Mouse (Mus musculus) layer of hippocampus, adult 9-10 months (tissue): ENCODE data around the gene Nhlh2.

Experiments used
- DNase-seq: peaks from one replicate; pipeline ENCODE4 v3.0.0; 2022; ENCODE audit warnings: low spot score

Gene Nhlh2

DNA sequence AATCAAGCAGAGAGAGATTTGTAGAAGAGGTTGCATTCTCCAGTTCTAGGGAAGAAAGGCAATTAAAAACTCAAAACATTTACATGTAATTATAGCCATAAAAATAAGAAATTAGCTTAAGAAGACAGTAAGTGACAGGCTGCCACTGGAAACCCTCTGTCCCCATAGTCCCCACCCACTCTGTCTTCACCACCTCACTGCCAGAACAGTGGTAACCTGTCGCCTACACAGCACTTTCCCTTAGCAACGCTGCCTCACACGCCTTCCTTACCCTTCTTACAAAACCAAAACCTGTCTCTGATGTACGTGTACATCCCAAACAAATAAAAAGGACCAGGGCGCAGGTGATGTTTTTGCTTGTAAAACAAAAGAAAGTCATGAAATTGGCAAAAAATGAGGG is 15.8 kb downstream of the Nhlh2 start:
- no peak for DNase-seq

- DNase-seq, result no peak
Observed at GRCm38 (mm10) chr3:102027880-102028279, 18.0 kb downstream of the Nhlh2 start.

GRCm38 (mm10) chr3:102037806-102038205 is 27.9 kb downstream of the Nhlh2 start:
- DNase-seq, result no peak

DNA sequence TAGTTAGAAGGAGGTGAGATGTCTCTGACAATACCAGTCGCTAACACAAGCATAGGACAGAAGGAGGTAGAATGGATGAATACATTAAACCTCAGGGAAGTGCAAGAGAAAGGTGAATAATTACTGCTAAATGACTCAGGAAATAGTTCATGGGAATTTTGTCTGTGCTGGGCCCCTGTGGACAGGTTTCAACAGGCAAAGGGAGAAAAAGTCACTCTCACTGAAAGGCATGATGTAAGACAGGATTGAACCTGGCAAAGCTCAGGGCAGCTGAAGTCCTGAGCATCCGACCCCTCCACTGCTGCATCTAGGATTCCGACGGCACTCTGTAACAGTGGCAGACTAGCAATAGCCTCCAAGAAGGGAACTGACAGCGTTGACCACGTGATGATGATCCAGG is 28.7 kb downstream of the Nhlh2 start:
- DNase-seq, result no peak

DNA sequence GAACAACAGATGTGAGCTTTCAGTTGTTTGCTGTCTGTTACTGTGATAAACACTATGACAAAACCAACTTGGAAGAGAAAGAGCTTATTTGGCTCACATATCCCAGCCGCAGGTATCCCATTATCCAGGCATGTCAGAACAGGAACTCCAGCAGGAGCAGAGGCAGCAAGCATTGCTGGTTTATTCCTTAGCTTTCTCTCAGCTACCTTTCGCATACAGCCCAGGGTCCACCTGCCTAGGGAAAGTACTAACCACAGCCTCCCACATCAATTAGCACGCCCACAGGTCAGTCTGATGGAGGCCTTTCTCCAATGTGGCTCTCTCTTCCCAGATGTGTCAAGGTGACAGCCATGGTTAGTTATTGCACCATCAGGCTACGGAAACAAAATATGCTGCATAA is 31.8 kb downstream of the Nhlh2 start:
- DNase-seq, result no peak

- no peak for DNase-seq
Observed at GRCm38 (mm10) chr3:102045071-102045470, 35.2 kb downstream of the Nhlh2 start.

DNA sequence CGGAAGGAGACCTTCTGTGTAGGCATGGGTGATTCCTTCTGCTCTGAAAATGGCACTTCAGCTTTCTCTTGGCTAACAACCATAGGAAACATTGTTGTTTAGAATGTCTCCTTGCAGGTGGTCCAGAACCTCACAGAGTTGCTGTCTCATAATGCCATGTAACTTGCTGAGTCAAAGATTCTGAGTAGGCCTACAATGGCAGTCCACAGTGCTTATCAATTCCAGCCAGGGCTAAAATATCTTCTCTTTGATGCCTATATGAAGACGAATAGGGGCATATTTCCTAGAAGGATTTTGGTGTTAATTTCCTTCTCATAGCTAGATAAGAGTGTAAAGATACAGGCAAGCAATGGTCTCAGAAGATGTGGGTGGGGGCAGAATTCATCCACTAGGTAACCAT is 37.7 kb downstream of the Nhlh2 start:
- no peak for DNase-seq

DNA sequence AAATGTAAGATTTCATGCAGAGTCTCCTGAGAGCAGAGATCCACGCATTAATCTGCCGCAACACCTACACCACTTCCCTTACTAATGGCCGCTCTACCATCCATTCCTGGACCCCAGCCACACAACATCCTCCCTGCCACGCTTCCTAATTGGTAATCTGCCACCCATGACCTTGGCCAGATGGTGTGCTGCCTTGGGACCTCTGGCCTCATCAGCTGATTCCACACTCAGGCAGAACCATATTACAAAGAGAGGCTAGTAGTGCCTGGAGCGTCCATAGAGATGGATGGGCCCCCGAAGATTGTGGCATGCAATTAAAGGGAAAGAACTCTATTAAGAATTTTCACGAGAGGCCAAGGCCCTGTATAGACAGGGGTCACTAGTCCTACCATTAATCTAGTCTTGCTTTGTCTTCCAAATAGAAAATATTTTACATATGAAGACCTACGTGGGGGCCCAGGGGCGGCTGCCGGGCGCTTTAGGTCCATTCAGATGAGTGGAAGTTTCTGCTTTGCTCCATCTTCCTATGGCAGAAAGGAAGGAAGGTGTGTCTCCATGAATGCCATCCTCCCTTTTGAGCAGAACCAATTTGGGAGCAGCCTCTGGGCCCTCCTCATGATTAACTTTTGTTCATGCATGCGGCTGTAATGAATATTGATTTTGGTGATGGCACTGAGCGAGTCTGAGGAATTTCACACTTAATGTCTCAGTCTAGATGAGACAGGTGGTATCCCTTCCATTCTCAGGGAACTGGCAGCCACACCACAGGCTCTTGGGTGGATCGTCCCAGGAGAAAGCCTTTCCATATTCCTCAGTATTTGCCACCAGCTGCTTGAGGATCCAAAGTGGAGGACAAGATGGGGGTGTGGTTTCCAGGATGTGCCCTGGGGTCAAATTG is 39.6 kb downstream of the Nhlh2 start:
- DNase-seq, result no peak

DNA sequence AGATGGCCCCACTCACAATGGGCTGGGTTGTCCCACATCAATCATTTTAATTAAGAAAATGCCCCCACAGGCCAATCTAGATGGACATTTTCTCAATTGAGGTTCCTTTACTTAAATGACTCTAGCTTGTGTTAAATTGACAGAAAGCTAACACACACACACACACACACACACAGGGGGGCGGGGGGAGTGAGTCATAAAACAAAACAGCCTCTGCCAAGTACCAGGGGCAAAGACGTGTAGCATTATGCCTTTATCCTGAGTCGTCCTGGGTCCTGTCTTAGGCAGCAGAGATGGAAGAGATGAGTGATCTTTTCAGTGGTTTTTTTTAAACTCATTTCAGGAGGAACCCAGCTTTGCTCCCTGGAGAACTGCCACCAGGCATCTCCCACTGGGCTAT is 42.2 kb downstream of the Nhlh2 start:
- no peak for DNase-seq

DNA sequence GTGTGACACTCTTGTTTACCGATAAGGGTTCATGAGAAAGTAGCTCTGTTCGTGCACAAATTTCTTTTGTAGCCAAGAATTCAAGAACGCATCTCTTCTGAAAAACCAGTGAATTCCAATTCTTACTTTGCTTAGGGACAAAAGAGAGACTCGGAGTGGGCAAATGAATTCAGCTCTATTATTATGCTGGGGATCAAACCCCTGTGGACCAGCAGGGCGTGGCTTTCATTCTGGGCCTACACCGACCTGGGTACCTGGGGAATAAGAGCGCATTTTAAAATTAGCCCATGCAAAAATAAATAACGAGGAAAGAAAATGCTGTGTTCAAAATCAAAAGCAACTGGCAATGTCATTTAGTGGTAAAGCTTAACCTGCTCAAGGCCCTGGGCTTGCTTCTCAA is 43.4 kb downstream of the Nhlh2 start:
- no peak for DNase-seq

- DNase-seq, result no peak
Observed at GRCm38 (mm10) chr3:102055878-102056277, 46.0 kb downstream of the Nhlh2 start.

DNA sequence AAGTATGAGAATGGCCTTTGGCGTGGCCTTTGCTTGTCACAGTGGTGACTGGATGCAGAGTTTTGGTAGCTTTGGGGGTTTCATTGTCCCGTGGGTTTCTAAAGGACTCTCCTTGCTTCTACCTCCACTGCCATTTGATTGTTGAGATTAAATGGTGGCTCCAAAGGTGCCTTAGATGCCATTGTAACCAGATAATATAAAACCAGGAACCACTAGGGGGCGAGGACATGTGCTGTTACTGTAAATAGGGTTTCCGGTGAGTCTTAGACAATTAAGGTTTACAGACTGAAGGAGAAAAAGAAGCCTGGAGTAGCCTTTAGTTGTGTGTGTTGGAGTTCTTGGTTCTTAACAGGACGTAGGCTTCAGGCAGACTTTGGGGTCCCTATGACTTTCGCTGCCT is 50.2 kb downstream of the Nhlh2 start:
- DNase-seq, result no peak

DNA sequence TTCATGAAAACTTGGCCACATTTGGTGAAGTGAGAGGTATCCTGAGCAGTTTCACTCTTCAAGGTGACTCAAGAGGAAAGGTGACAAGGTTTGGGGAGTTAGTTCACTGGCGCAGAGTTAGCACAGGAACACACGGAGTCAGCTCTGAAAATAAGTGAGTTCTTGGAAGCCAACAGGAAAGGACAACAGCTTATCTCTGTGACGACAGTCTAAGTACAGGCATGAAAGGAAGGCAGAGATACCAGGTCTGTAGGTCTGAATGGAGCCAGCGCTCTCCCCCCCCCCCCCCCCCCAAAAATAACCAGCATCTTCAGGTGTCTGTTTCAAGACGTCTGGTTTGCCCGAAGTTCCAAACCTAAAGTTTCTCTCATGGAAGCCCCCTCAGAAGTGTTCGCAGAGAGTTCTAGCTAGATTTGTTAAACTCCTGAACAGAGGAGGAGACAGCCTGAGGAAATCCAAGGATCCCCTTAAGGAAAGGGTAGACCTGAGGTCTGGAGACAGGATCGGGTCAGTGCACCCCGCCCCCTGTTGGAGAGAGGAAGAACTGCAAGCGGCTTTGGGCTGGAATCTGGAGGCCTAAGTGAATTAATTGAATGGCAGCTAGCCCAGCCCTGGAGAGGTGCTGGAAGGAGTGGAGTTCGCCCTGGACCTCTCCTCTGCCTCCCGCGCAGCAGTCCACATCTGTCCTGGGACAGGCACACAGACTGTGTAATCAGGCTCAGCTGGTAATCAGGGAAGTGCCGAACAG is 52.2 kb downstream of the Nhlh2 start:
- DNase-seq, result peak; percentile 7

DNA sequence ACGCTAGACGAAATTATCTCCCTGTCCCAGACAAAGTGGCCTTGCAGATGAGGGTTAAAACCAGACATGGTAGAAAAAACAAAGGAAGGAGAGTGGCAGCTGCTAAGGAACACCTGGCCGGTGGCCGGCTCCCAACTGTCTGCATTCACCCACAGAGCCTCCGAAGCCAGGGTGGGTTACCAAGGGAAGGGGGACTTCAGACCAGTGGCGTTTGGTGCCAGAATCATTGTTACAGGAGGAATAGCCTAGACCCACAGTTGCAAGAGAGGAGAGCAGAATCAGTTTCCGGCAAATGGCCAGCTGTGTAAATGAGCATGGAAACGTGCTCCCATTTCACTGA is 52.8 kb downstream of the Nhlh2 start:
- DNase-seq, result no peak

- DNase-seq, result no peak
Observed at GRCm38 (mm10) chr3:102063273-102064120, 53.6 kb downstream of the Nhlh2 start.

DNA sequence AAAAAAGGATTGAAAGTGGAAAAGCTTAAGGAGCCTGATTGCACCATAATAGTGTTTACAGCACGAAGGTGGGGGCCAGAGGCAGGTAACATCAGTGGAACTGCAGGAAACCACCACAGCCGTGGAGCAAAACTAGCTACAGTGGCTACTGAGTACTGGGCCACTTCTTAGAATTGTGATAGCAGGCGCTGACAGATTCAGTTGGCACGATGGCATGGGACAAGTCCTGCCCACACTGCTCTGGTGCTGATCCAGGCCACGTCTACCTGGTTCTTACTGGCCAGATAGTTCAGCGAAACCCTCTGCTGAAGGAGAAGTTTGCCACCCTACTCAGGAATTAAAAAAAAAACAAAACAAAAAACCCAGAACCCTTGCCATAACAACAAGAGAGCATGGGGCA is 54.7 kb downstream of the Nhlh2 start:
- DNase-seq, result no peak
